Mouse (Mus musculus) forebrain, embryonic 10.5 days (tissue): ENCODE measurements around the gene Cntnap2. TPM values are rescaled to one million over a fixed set of nuclear protein-coding genes. Genes with fewer than 3 reads are reported as not detected.

Source experiments
- DNase-seq: peaks from one replicate; pipeline ENCODE4 v3.0.0-alpha.2; 2017; ENCODE audit warnings: low spot score; ENCODE audit errors: extremely low spot score
- H3K27ac ChIP-seq: fragments of 300-500 bp; sonication (generic); 2 replicates; pipeline ENCODE4 v1.5.1; 2016; ENCODE audit warnings: mild to moderate bottlenecking
- H3K27me3 ChIP-seq: fragments of 300-500 bp; sonication (generic); 2 replicates; pipeline ENCODE4 v1.6.1; 2016; ENCODE audit warnings: mild to moderate bottlenecking; ENCODE audit not compliant: poor library complexity, severe bottlenecking
- H3K36me3 ChIP-seq: fragments of 300-500 bp; sonication (generic); replicated peaks from 2 replicates; pipeline ENCODE4 v1.6.1; 2016; ENCODE audit warnings: mild to moderate bottlenecking, moderate library complexity
- H3K4me1 ChIP-seq: fragments of 300-500 bp; sonication (generic); 2 replicates; pipeline ENCODE4 v1.6.1; 2016
- H3K4me3 ChIP-seq: fragments of 300-500 bp; sonication (generic); 2 replicates; pipeline ENCODE4 v1.5.1; 2016; ENCODE audit warnings: mild to moderate bottlenecking, moderate library complexity
- H3K9me3 ChIP-seq: fragments of 300-500 bp; sonication (generic); 2 replicates; pipeline ENCODE4 v1.6.1; 2016; ENCODE audit warnings: mild to moderate bottlenecking, moderate library complexity
- WGBS: fragments of 180-500 bp; shearing (Covaris S2); methylation state at CpG from one replicate; pipeline ENCODE4 v1.1.7; 2016; 5-methylcytosine and 5-hydroxymethylcytosine counted together
- polyA plus RNA-seq: library from polyadenylated mRNA; unstranded; fragments of >200 nt; fragmentation: Nextera tagmentation; extraction: Ambion mirVana; gene quantifications from 2 replicates; pipeline ENCODE4 v1.2.1, GENCODE M21; 2016

Gene Cntnap2
- polyA plus RNA-seq, 1 experiment from 2014 or later: 89.3 TPM

GRCm38 (mm10) chr6:46918701-46919274 lies 1859.6 kb downstream of the Cntnap2 start:
- H3K36me3 ChIP-seq: no peaks in the 10 kb centered on the region
- H3K9me3 ChIP-seq: no peaks in the 10 kb centered on the region
- H3K27me3 ChIP-seq: no peaks in the 10 kb centered on the region
- WGBS: 82% methylated on average over 8 of the region's 8 CpGs
- H3K27ac ChIP-seq: no peak overlapping the region
- no peak overlapping the region for H3K4me3 ChIP-seq
- DNase-seq: no peak
- H3K4me1 ChIP-seq: no peaks in the 10 kb centered on the region

- Histone ChIP-seq H3K36me3 (no peaks in the 10 kb centered on the region), H3K27ac (no peak overlapping the region), H3K4me3 (no peak overlapping the region), H3K4me1 (no peaks in the 10 kb centered on the region), H3K27me3 (no peaks in the 10 kb centered on the region), H3K9me3 (no peaks in the 10 kb centered on the region)
- WGBS: 90% methylated on average over 3 of the region's 3 CpGs
- DNase-seq: no peak
Observed at GRCm38 (mm10) chr6:46919973-46920372, 1860.8 kb downstream of the Cntnap2 start.

- WGBS: 74% methylated on average over 7 of the region's 7 CpGs
- DNase-seq: no peak
- Histone ChIP-seq H3K4me3 (no peak overlapping the region), H3K27me3 (no peaks in the 10 kb centered on the region), H3K9me3 (no peaks in the 10 kb centered on the region), H3K4me1 (no peaks in the 10 kb centered on the region), H3K36me3 (no peaks in the 10 kb centered on the region), H3K27ac (no peak overlapping the region)
Observed at GRCm38 (mm10) chr6:46924709-46925108, 1865.6 kb downstream of the Cntnap2 start.

GRCm38 (mm10) chr6:46945703-46946102 lies 1886.5 kb downstream of the Cntnap2 start:
- no peaks in the 10 kb centered on the region for H3K36me3 ChIP-seq
- no peak for DNase-seq
- no peak overlapping the region for H3K27ac ChIP-seq
- H3K9me3 ChIP-seq: no peaks in the 10 kb centered on the region
- no peaks in the 10 kb centered on the region for H3K27me3 ChIP-seq
- no peak overlapping the region for H3K4me3 ChIP-seq
- WGBS: 51% methylated on average over 4 of the region's 4 CpGs
- H3K4me1 ChIP-seq: peaks cover 10% of the 10 kb centered on the region; the same call in 1 of the 2 replicates

GRCm38 (mm10) chr6:46961022-46961686 lies 1902.0 kb downstream of the Cntnap2 start:
- Histone ChIP-seq H3K4me3 (no peak overlapping the region), H3K4me1 (no peaks in the 10 kb centered on the region), H3K9me3 (no peaks in the 10 kb centered on the region), H3K27ac (no peak overlapping the region), H3K36me3 (no peaks in the 10 kb centered on the region), H3K27me3 (no peaks in the 10 kb centered on the region)
- WGBS: 37% methylated on average over 10 of the region's 10 CpGs
- DNase-seq: peak; percentile 78

- H3K9me3 ChIP-seq: no peaks in the 10 kb centered on the region
- H3K27ac ChIP-seq: no peak overlapping the region
- H3K4me1 ChIP-seq: no peaks in the 10 kb centered on the region
- 79% methylated on average over 2 of the region's 2 CpGs for WGBS
- H3K27me3 ChIP-seq: no peaks in the 10 kb centered on the region
- DNase-seq: no peak
- no peaks in the 10 kb centered on the region for H3K36me3 ChIP-seq
- H3K4me3 ChIP-seq: no peak overlapping the region
Observed at GRCm38 (mm10) chr6:46963261-46963660, 1904.1 kb downstream of the Cntnap2 start.

GRCm38 (mm10) chr6:46963693-46964092 lies 1904.5 kb downstream of the Cntnap2 start:
- WGBS: 82% methylated on average over 3 of the region's 3 CpGs
- Histone ChIP-seq H3K27ac (no peak overlapping the region), H3K36me3 (no peaks in the 10 kb centered on the region), H3K4me1 (no peaks in the 10 kb centered on the region), H3K27me3 (no peaks in the 10 kb centered on the region), H3K9me3 (no peaks in the 10 kb centered on the region), H3K4me3 (no peak overlapping the region)
- DNase-seq: no peak

GRCm38 (mm10) chr6:46972640-46973039 lies 1913.5 kb downstream of the Cntnap2 start:
- H3K27me3 ChIP-seq: no peaks in the 10 kb centered on the region
- WGBS: 88% methylated on average over 2 of the region's 2 CpGs
- H3K4me1 ChIP-seq: no peaks in the 10 kb centered on the region
- no peaks in the 10 kb centered on the region for H3K9me3 ChIP-seq
- H3K36me3 ChIP-seq: no peaks in the 10 kb centered on the region
- H3K27ac ChIP-seq: no peak overlapping the region
- no peak for DNase-seq
- H3K4me3 ChIP-seq: no peak overlapping the region

GRCm38 (mm10) chr6:46996010-46996602 lies 1936.9 kb downstream of the Cntnap2 start:
- H3K27ac ChIP-seq: no peak overlapping the region
- no peak overlapping the region for H3K4me3 ChIP-seq
- 87% methylated on average over 6 of the region's 6 CpGs for WGBS
- H3K27me3 ChIP-seq: no peaks in the 10 kb centered on the region
- no peaks in the 10 kb centered on the region for H3K9me3 ChIP-seq
- H3K4me1 ChIP-seq: no peaks in the 10 kb centered on the region
- no peak for DNase-seq
- no peaks in the 10 kb centered on the region for H3K36me3 ChIP-seq

- WGBS: 85% methylated on average over 3 of the region's 3 CpGs
- DNase-seq: no peak
- Histone ChIP-seq H3K27me3 (no peaks in the 10 kb centered on the region), H3K27ac (no peak overlapping the region), H3K9me3 (no peaks in the 10 kb centered on the region), H3K4me3 (no peak overlapping the region), H3K4me1 (no peaks in the 10 kb centered on the region), H3K36me3 (no peaks in the 10 kb centered on the region)
Observed at GRCm38 (mm10) chr6:47004430-47004829, 1945.3 kb downstream of the Cntnap2 start.

- no peak for DNase-seq
- Histone ChIP-seq H3K36me3 (no peaks in the 10 kb centered on the region), H3K27ac (no peak overlapping the region), H3K4me3 (no peak overlapping the region), H3K27me3 (no peaks in the 10 kb centered on the region), H3K4me1 (no peaks in the 10 kb centered on the region), H3K9me3 (no peaks in the 10 kb centered on the region)
- WGBS: 88% methylated on average over 4 of the region's 4 CpGs
Observed at GRCm38 (mm10) chr6:47012933-47013332, 1953.8 kb downstream of the Cntnap2 start.

- DNase-seq: peak; percentile 78
- WGBS: 10% methylated on average over 4 of the region's 4 CpGs
Observed at GRCm38 (mm10) chr6:47013535-47013934, 1954.4 kb downstream of the Cntnap2 start.

GRCm38 (mm10) chr6:47014886-47015586 lies 1955.9 kb downstream of the Cntnap2 start:
- no peaks in the 10 kb centered on the region for H3K4me1 ChIP-seq
- no peak overlapping the region for H3K4me3 ChIP-seq
- WGBS: 86% methylated on average over 1 of the region's 1 CpGs

More at GRCm38 (mm10) chr6:47013535-47013934, 1954.4 kb downstream of the Cntnap2 start:
- H3K27ac ChIP-seq: no peak overlapping the region
- no peak overlapping the region for H3K4me3 ChIP-seq
- H3K4me1 ChIP-seq: no peaks in the 10 kb centered on the region
- H3K36me3 ChIP-seq: no peaks in the 10 kb centered on the region
- H3K27me3 ChIP-seq: no peaks in the 10 kb centered on the region
- H3K9me3 ChIP-seq: no peaks in the 10 kb centered on the region

More at GRCm38 (mm10) chr6:47014886-47015586, 1955.9 kb downstream of the Cntnap2 start:
- no peaks in the 10 kb centered on the region for H3K9me3 ChIP-seq
- no peaks in the 10 kb centered on the region for H3K27me3 ChIP-seq
- H3K36me3 ChIP-seq: no peaks in the 10 kb centered on the region
- H3K27ac ChIP-seq: no peak overlapping the region
- DNase-seq: no peak
